Mouse (Mus musculus) embryo, embryonic 9.5 days (tissue): ENCODE results near the gene Bmp15.
A peak's percentile ranks its signal among the peaks of the same experiment; 100 is the strongest.

Experiments used
- DNase-seq: peaks from one replicate; pipeline ENCODE4 v3.0.0-alpha.2; 2017; ENCODE audit errors: extremely low spot score

Gene Bmp15

GRCm38 (mm10) chrX:6320621-6321020 lies at the start of gene Bmp15:
TSS of gene Bmp15 (minus strand) at chrX:6320721.
- DNase-seq = no peak

DNA sequence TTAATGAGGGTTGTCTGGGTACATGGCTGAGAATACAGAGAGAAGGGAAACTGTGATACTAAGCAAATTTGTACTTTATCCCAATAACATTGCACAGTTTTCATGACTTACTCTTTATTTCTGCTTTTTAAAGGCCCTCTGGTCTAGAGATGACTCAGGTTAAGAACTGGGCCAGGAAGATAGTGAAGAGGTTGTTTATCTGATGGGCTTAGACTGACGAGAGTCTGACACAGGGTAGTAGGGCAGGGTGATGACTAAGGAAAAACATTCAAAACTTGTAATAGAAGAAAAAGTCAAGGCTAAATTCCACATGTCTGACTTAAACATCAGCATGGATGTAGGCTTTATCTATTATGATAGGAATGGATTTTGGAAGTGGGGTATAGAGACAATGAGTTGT lies 48.3 kb upstream of the Bmp15 start:
- no peak for DNase-seq

DNA sequence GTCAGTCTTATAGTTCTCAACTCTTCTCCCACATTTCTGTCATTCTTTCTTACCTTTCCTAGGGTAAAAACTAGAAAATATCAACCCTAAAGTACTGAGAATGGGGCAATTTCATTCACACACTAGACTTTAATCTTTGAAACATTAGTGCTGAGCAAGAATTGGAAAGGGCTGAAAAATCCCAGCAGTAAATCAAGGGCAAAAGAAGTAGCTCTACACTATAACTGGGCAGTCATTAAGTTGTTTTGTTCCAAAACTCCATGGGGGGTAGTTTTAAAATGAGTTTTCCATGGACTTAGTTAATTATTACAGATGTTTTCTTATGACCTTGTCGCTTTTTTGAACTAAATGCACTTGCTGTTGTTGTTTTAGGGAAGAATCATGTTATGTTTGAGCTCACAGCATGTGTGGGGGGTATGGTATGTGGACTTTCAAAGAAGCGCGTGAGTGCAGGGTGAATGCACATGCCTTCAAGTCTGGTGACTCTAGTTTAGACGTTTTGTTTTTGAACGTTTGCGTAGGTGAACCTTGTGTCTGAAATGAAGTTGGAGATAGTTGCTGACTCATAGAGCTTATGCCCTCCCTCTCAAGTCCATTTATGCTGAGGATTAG lies 37.1 kb upstream of the Bmp15 start:
- DNase-seq = no peak

DNA sequence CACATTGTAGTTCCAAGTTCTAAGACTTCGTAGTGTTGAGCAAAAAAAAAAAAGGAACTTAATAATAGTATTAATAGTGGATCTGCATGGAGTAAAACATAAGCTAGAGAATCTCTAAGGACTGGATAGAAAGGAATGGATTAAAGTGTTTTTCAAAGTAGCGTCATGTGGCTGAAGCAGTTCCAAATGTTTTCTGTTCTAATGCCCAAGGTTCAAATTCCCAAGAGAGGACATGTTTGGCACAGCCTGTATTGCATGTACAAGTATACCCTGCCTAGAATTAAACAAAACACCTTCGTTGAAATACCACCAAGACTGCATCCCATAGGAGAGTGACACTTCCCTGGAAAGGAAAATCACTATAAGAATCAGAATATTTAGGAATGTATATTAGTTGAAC lies 36.4 kb upstream of the Bmp15 start:
- DNase-seq = no peak

GRCm38 (mm10) chrX:6345273-6345959 lies 24.9 kb upstream of the Bmp15 start:
- no peak for DNase-seq

DNA sequence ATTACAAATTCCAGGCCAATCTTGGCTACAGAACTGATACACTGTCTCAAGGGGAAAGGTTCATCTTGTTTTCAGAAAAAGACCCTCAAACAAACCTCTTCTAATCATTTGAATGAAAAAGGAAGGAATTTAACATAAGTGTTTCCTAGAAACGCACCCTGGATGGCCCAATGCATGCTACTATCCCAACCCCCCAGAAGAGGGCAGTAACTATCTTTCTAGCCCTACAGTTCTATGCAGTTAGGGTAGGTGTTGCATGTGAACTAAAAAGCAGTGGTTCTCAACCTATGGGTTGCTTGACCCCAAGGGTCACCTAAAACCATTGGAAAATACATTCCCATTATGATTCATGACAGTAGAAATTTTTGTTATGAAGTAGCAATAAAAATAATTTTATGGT lies 3.5 kb upstream of the Bmp15 start:
- peak; percentile 4 for DNase-seq

DNA sequence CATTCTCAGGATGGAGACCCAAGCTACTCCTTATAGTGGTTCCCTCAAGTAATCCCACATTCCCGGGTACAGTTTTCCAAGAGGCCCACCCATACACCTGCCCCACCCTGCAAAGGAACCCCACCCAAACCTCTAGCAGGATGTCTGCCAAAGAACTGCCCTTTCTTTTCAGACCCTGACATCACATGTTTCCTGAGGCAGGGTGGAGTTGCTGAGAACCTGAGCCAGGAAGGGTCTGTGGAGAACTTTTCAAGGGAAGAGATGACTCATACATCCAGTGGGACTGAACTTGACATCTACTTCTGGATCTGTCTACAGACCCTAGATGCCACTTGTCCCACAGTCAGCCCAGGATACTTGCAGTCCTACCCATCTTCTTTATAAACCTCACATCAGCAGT lies 2.8 kb downstream of the Bmp15 start:
- no peak for DNase-seq
